Mouse (Mus musculus) kidney, adult 18-20 months (tissue): ENCODE data around the gene Sec14l4.
"Not testable (repeated sequence)": the region's sequence is repeated elsewhere in the genome, so short reads cannot be mapped to it uniquely, and the experiment has no call there.

ENCODE experiments used
- DNase-seq: peaks from one replicate; pipeline ENCODE4 v3.0.0; 2021

The Sec14l4 gene

GRCm38 (mm10) chr11:4031126-4031941 is at the start of gene Sec14l4:
Sec14l4 (plus strand) TSS chr11:4031462.
- DNase-seq: no peak

GRCm38 (mm10) chr11:3981536-3981935 is 49.7 kb upstream of the Sec14l4 start:
- DNase-seq: no peak

GRCm38 (mm10) chr11:3982275-3983209 is 48.7 kb upstream of the Sec14l4 start:
- peak; percentile 69 for DNase-seq

- peak; percentile 66 for DNase-seq
Observed at GRCm38 (mm10) chr11:3983291-3983862, 47.9 kb upstream of the Sec14l4 start, which contains the start of gene Gal3st1. Gal3st1 (plus strand) TSS chr11:3983636.

DNA sequence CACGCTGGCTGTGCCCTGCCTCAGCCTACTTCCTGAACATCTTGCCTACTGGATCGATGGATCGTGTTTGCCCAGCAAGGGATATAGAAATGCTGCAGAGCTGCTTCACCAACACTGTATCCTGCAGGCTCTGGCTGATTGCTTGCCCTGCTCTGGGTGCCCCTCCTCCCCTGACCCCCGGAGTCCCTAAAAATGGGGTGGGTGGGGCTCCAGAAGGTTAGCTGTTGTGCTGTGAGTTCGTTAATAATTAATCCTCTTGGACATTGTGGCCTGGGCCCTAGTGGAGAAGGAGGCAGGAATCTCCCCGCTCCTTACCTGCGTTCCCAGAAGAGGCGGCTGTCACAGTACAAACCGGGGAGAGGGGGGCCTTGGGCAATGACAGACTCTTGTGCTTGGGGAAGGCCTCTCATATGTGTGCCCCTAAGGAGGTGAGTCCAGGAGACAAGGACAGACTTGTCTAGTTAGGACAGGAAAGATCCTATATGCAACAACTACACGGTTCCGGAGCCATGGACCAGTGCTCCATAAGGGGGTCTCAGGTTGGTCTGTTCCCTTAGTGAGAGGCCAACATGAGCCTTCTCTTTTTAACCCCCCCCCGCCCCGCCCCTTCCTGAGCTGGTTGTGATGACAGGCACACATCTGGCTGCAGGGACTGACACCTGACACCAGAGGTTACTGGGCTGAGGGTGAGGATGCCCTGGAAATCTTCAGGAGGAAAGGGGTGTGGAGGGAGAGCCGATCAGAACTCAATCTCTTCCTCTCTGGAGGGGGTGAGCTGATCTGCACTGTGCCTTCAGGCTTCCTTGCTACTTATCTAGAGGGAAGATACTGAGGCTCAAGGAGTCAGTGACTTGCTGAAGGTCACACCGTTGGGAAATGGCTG is 47.2 kb upstream of the Sec14l4 start:
- DNase-seq: peak; percentile 79

- DNase-seq: peak; percentile 59
Observed at GRCm38 (mm10) chr11:3989748-3990147, 41.5 kb upstream of the Sec14l4 start.

DNA sequence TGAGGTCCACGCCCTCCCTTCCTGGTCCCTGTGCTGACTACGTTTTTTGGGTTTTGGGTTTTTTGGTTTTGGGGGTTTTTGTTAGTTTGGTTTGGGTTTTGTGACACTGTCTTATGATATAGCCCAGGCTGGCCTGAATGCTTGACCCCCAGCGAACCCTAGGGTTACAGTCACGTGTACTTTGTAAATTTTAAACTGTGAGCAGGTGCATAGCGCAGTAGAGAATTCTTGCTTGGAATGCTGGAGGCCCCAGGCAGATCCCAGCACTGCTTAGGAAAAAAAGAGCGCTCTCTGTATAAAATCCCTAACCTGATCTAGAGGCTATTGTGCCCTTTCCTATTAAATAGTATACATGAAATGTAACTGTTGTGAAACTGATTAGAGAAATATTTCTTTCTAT is 38.1 kb upstream of the Sec14l4 start:
- no peak for DNase-seq

- DNase-seq: no peak
Observed at GRCm38 (mm10) chr11:3993914-3994313, 37.3 kb upstream of the Sec14l4 start.

GRCm38 (mm10) chr11:3995511-3995910 is 35.8 kb upstream of the Sec14l4 start:
- no peak for DNase-seq

DNA sequence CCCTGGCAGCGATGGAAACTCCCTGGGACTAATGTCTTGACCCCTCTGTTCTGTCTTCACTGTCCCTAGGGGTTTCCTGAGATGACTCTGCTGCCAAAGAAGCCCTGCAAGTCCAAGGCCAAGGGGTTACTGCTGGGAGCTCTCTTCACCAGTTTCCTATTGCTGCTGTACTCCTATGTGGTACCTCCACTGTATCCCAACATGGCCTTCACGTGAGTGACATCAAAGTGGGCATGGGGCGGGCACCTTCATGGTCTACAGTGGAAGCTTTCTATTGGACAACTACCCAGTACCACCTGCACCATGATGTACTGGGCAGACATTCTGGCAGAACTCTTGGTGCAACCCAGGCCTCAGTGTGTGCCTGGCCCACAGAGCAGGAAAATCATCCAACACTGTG is 34.4 kb upstream of the Sec14l4 start:
- DNase-seq: no peak

GRCm38 (mm10) chr11:3997978-3998720 is 33.1 kb upstream of the Sec14l4 start:
- DNase-seq: peak; percentile 11

DNA sequence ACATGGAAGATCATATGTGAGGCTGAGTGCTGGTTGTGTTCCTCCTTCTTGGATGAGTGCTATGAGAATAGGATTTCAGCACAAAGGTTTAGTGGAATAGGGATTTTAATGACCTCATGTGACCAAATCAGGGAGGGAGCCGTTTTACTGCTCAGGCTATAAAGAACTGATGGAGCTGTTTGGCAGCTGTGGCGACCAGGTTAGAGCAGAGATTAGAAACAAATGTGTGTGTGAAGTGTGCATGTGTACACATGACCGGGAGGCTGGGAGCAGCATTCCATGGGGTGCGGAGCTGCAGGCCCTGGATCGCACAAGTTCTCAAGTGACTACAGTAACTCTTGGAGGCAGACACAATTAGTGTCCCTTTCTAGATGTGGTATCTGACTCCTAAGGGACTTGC is 31.7 kb upstream of the Sec14l4 start:
- no peak for DNase-seq

- peak; percentile 81 for DNase-seq
Observed at GRCm38 (mm10) chr11:4001603-4002002, 29.7 kb upstream of the Sec14l4 start.

- DNase-seq: no peak
Observed at GRCm38 (mm10) chr11:4005220-4005805, 25.9 kb upstream of the Sec14l4 start.

- DNase-seq: no peak
Observed at GRCm38 (mm10) chr11:4006462-4006861, 24.8 kb upstream of the Sec14l4 start.

GRCm38 (mm10) chr11:4012616-4013015 is 18.6 kb upstream of the Sec14l4 start:
- DNase-seq: no peak

- DNase-seq: not testable (repeated sequence)
Observed at GRCm38 (mm10) chr11:4015796-4016195, 15.5 kb upstream of the Sec14l4 start.

DNA sequence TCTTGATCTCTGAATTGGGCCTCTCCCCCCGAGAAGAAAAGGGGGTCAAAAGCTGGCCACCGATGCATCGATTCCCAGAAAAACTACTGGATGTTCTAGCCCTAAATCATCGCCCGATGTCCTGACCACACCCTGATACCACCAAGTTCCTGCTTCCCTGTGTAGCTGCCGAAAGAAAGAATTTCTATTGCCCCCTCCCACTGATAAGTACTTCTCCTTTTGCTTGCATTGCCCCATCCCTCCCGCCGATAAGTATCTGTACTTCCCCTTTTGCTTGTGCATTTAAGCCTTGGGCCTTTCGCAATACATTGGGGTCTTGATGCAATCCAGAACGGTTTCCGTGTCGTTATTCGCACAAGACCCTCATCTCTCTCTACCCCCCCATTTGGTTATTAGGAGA is 9.2 kb upstream of the Sec14l4 start:
- not testable (repeated sequence) for DNase-seq

DNA sequence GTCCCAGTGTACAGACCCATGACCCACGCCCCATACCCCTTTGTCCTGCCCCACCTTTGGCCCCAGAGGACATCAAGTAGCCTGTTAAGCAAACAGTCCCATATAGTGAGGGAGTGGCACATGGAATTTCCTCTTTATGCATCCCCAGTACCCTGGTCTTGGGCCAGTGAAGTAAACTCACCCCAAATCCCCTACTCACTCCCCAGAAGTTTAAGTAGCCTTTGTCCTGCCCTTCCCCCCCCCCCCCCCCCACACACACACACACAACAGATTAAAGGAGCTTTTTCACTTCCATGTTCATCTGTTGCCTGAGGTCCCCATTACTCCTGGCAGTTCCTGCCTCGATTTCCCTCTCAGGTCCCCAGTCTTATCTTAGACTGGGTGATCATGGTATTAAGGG is 7.9 kb upstream of the Sec14l4 start:
- no peak for DNase-seq

DNA sequence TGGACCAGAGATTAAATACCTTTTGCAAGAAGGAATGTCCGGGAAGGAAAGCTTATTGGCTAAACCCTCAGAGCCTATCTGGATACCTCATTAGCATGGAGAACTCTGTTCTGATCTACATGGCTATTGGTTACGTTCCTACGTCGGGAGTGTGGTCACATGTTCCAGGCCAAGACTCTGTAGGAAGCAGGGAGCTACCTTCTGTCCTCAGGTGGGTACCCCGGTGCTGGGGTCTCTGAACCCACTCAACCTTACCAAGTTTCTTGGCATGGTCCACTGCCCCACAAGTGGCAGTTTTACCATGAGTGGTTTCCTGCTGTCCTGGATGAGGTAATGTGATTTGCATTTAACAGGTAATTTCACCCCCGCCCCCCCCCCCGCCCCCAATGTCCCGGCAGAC is 4.2 kb upstream of the Sec14l4 start:
- DNase-seq: no peak
